Comparison of ENCODE assay signal across 14 mouse cellular contexts in genomic region chr15:103011928-103012486, GRCm38 (mm10). TPM values are rescaled to one million over a fixed set of nuclear protein-coding genes. Genes with fewer than 3 reads are reported as not detected.
A peak's percentile ranks its signal among the peaks of the same experiment; 100 is the strongest.
DNase-seq lines count a peak whose midpoint lies in the region; ATAC-seq lines count a peak whose summit lies in the region.
"Had no signal": no experiment of that assay in that cellular context is flagged by ENCODE, and none has a peak within 500 bp of the region (broad histone marks: within the 10 kb centered on the region; RNA-seq: fewer than 3 reads in every experiment).

No protein-coding gene starts in this region.

- peaks cover 72% of the 10 kb centered on the region for H3K4me1 ChIP-seq in kidney, embryonic 14.5 days (ENCODE audit: control insufficient read depth, insufficient read depth, low read length)
- peaks cover 17% of the 10 kb centered on the region for H3K4me1 ChIP-seq in hindbrain, embryonic 13.5 days (replicated peaks)
- H3K4me1 ChIP-seq in neural tube, embryonic 14.5 days (ENCODE audit: control insufficient read depth, insufficient read depth, low read length), result peaks cover 91% of the 10 kb centered on the region

- peak overlapping the region; percentile 16; the same call in 1 of the 2 replicates for H3K4me3 ChIP-seq in kidney, embryonic 14.5 days (ENCODE audit: low read length)
- peak overlapping the region; percentile 27 for H3K4me3 ChIP-seq in hindbrain, embryonic 13.5 days
- peak overlapping the region; percentile 18 for H3K4me3 ChIP-seq in neural tube, embryonic 14.5 days (ENCODE audit: low read depth, low read length)

- no peak for DNase-seq in kidney, adult 9 months
- peak; percentile 85 for DNase-seq in adrenal gland, postnatal 10 days
- no peak for DNase-seq in thymus, postnatal 0 days (ENCODE audit: low spot score)
- no peak for DNase-seq in cerebellum, adult 9-10 months
- no peak for DNase-seq in B cell, adult 2 months
- DNase-seq: cerebellum, adult 18-20 months; midbrain, embryonic 14.5 days; right cerebral cortex, postnatal 14 days had no signal

- H3K27me3 ChIP-seq in kidney, embryonic 14.5 days (ENCODE audit: control insufficient read depth, insufficient read depth, low read length), result peaks cover 22% of the 10 kb centered on the region
- H3K27me3 ChIP-seq in hindbrain, embryonic 13.5 days, result peaks cover 96% of the 10 kb centered on the region
- H3K27me3 ChIP-seq in neural tube, embryonic 14.5 days (ENCODE audit: control insufficient read depth, insufficient read depth, low read length), result no peaks in the 10 kb centered on the region
- H3K27me3 ChIP-seq: Patski had no signal

- no peaks in the 10 kb centered on the region; the same call in none of the 2 replicates for H3K36me3 ChIP-seq in kidney, embryonic 14.5 days (ENCODE audit: control insufficient read depth, insufficient read depth, low read length)
- H3K36me3 ChIP-seq in hindbrain, embryonic 13.5 days, result no peaks in the 10 kb centered on the region
- 0 out of 2 replicates have a peak, but pooled peaks cover 4% of the 10 kb centered on the region for H3K36me3 ChIP-seq in neural tube, embryonic 14.5 days (ENCODE audit: control insufficient read depth, insufficient read depth, low read length)
- H3K36me3 ChIP-seq: limb, embryonic 15.5 days had no signal

- H3K4me2 ChIP-seq in kidney, embryonic 14.5 days (replicated peaks; ENCODE audit: low read depth, low read length), result peak overlapping the region; percentile 31
- peak overlapping the region; percentile 51 for H3K4me2 ChIP-seq in hindbrain, embryonic 13.5 days
- H3K4me2 ChIP-seq in neural tube, embryonic 14.5 days (ENCODE audit: low read depth, low read length), result peak overlapping the region; percentile 83

- 13% methylated on average over 26 of the region's 26 CpGs for WGBS in kidney, embryonic 14.5 days
- 3% methylated on average over 26 of the region's 26 CpGs for WGBS in hindbrain, embryonic 13.5 days
- WGBS in neural tube, embryonic 14.5 days, result 5% methylated on average over 26 of the region's 26 CpGs

- H3K9ac ChIP-seq in kidney, embryonic 14.5 days (ENCODE audit: low read depth, low read length), result peak overlapping the region; percentile 58
- peak overlapping the region; percentile 63 for H3K9ac ChIP-seq in hindbrain, embryonic 13.5 days
- H3K9ac ChIP-seq in neural tube, embryonic 14.5 days (replicated peaks; ENCODE audit: low read depth, low read length), result peak overlapping the region; percentile 44
- H3K9ac ChIP-seq: limb, embryonic 15.5 days had no signal

- peak overlapping the region; percentile 30; the same call in 1 of the 2 replicates for H3K27ac ChIP-seq in kidney, embryonic 14.5 days (ENCODE audit: low read depth, low read length)
- peak overlapping the region; percentile 73 for H3K27ac ChIP-seq in hindbrain, embryonic 13.5 days
- H3K27ac ChIP-seq in neural tube, embryonic 14.5 days (ENCODE audit: low read depth, low read length), result peak overlapping the region; percentile 71
- H3K27ac ChIP-seq: limb, embryonic 15.5 days had no signal

- ATAC-seq in kidney, embryonic 14.5 days (ENCODE audit: low FRiP score, low TSS enrichment), result no peak
- ATAC-seq in hindbrain, embryonic 13.5 days (ENCODE audit: low FRiP score), result no peak
- ATAC-seq in neural tube, embryonic 14.5 days (ENCODE audit: low read depth), result no peak
- ATAC-seq: Patski had no signal

- H3K9me3 ChIP-seq in kidney, embryonic 14.5 days (ENCODE audit: control insufficient read depth, low read length), result no peaks in the 10 kb centered on the region
- no peaks in the 10 kb centered on the region for H3K9me3 ChIP-seq in hindbrain, embryonic 13.5 days
- no peaks in the 10 kb centered on the region for H3K9me3 ChIP-seq in neural tube, embryonic 14.5 days (ENCODE audit: control insufficient read depth, low read length)
- H3K9me3 ChIP-seq: limb, embryonic 15.5 days had no signal

RNA-seq across cellular contexts. Expression of gene Hoxc4, which starts 6.7 kb away (rescaled TPM):
- 7.4 and 8.6 TPM in 2 replicates for polyA plus RNA-seq in kidney, embryonic 14.5 days (2014; fragmentation: Nextera tagmentation; extraction: Ambion mirVana)
- total RNA-seq in adrenal gland, postnatal 10 days (2021), result 1 to 10 TPM; 6.1 to 9.2 TPM
- 76.2 and 86.9 TPM in 2 replicates for polyA plus RNA-seq in hindbrain, embryonic 13.5 days (2015; fragmentation: Nextera tagmentation; extraction: Ambion mirVana)
- polyA plus RNA-seq in neural tube, embryonic 14.5 days (2014; fragmentation: Nextera tagmentation; extraction: Ambion mirVana), result 19.0 and 24.0 TPM in 2 replicates
- polyA plus RNA-seq in thymus, postnatal 0 days (2015; fragmentation: Nextera tagmentation; extraction: Ambion mirVana), result 0.07 and 0.17 TPM in 2 replicates
- polyA plus RNA-seq: forebrain, embryonic 11.5 days; midbrain, embryonic 14.5 days had no signal

RNA-seq across cellular contexts. Expression of gene Hoxc6, which starts 13.9 kb away (rescaled TPM):
- 12.3 and 16.1 TPM in 2 replicates for polyA plus RNA-seq in kidney, embryonic 14.5 days (2014; fragmentation: Nextera tagmentation; extraction: Ambion mirVana)
- 10 to 100 TPM; 25.1 to 35.7 TPM for total RNA-seq in adrenal gland, postnatal 10 days (2021)
- 5.3 and 9.1 TPM in 2 replicates for polyA plus RNA-seq in hindbrain, embryonic 13.5 days (2015; fragmentation: Nextera tagmentation; extraction: Ambion mirVana)
- 23.0 and 38.7 TPM in 2 replicates for polyA plus RNA-seq in neural tube, embryonic 14.5 days (2014; fragmentation: Nextera tagmentation; extraction: Ambion mirVana)
- 0.14 TPM in 1 of 2 replicates, not detected in the other for polyA plus RNA-seq in thymus, postnatal 0 days (2015; fragmentation: Nextera tagmentation; extraction: Ambion mirVana)
- polyA plus RNA-seq: forebrain, embryonic 11.5 days; midbrain, embryonic 14.5 days had no signal

RNA-seq across cellular contexts. Expression of gene Hoxc8, which starts 21.6 kb away (rescaled TPM):
- 12.6 and 13.8 TPM in 2 replicates for polyA plus RNA-seq in kidney, embryonic 14.5 days (2014; fragmentation: Nextera tagmentation; extraction: Ambion mirVana)
- 10 to 100 TPM; 17.0 to 21.0 TPM for total RNA-seq in adrenal gland, postnatal 10 days (2021)
- 0.50 and 1.5 TPM in 2 replicates for polyA plus RNA-seq in hindbrain, embryonic 13.5 days (2015; fragmentation: Nextera tagmentation; extraction: Ambion mirVana)
- polyA plus RNA-seq in neural tube, embryonic 14.5 days (2014; fragmentation: Nextera tagmentation; extraction: Ambion mirVana), result 50.1 and 136 TPM in 2 replicates
- not detected in 2 replicates for polyA plus RNA-seq in thymus, postnatal 0 days (2015; fragmentation: Nextera tagmentation; extraction: Ambion mirVana)
- polyA plus RNA-seq: forebrain, embryonic 11.5 days; midbrain, embryonic 14.5 days had no signal

RNA-seq across cellular contexts. Expression of gene Hoxc9, which starts 35.8 kb away (rescaled TPM):
- polyA plus RNA-seq in kidney, embryonic 14.5 days (2014; fragmentation: Nextera tagmentation; extraction: Ambion mirVana), result 10.3 and 10.7 TPM in 2 replicates
- 1 to 10 TPM; 2.4 to 3.2 TPM for total RNA-seq in adrenal gland, postnatal 10 days (2021)
- 0.13 TPM in 1 of 2 replicates, not detected in the other for polyA plus RNA-seq in hindbrain, embryonic 13.5 days (2015; fragmentation: Nextera tagmentation; extraction: Ambion mirVana)
- polyA plus RNA-seq in neural tube, embryonic 14.5 days (2014; fragmentation: Nextera tagmentation; extraction: Ambion mirVana), result 46.9 and 49.8 TPM in 2 replicates
- not detected in 2 replicates for polyA plus RNA-seq in thymus, postnatal 0 days (2015; fragmentation: Nextera tagmentation; extraction: Ambion mirVana)
- polyA plus RNA-seq: forebrain, embryonic 11.5 days; midbrain, embryonic 14.5 days had no signal

RNA-seq across cellular contexts. Expression of gene Hoxc5, which starts 44.8 kb away (rescaled TPM):
- 5.1 and 5.8 TPM in 2 replicates for polyA plus RNA-seq in kidney, embryonic 14.5 days (2014; fragmentation: Nextera tagmentation; extraction: Ambion mirVana)
- 1 to 10 TPM; 5.5 to 6.9 TPM for total RNA-seq in adrenal gland, postnatal 10 days (2021)
- polyA plus RNA-seq in hindbrain, embryonic 13.5 days (2015; fragmentation: Nextera tagmentation; extraction: Ambion mirVana), result 32.3 and 39.2 TPM in 2 replicates
- polyA plus RNA-seq in neural tube, embryonic 14.5 days (2014; fragmentation: Nextera tagmentation; extraction: Ambion mirVana), result 3.6 and 10.2 TPM in 2 replicates
- polyA plus RNA-seq in thymus, postnatal 0 days (2015; fragmentation: Nextera tagmentation; extraction: Ambion mirVana), result 0.16 TPM in 1 of 2 replicates, not detected in the other
- polyA plus RNA-seq: forebrain, embryonic 11.5 days had no signal

Comparison
In these comparisons a context has a peak if more than half of its experiments do, and no peak if none do; other contexts are left out.
1. H3K4me2 ChIP-seq: peak in every context shown above with its lines; median percentile 83 in neural tube, embryonic 14.5 days; 51 in hindbrain, embryonic 13.5 days; 31 in kidney, embryonic 14.5 days.